In genomic region chr6:29547582-29547981, GRCm38 (mm10) we compare ENCODE assay signal across 21 mouse cellular contexts. TPM values are rescaled to one million over a fixed set of nuclear protein-coding genes. Genes with fewer than 3 reads are reported as not detected.
DNase-seq lines count a peak whose midpoint lies in the region; ATAC-seq and TF ChIP-seq lines count a peak whose summit lies in the region.
"Had no signal": no experiment of that assay in that cellular context is flagged by ENCODE, and none has a peak within 500 bp of the region (broad histone marks: within the 10 kb centered on the region; RNA-seq: fewer than 3 reads in every experiment).

No protein-coding gene starts in this region.

- TF ChIP-seq CTCF in embryonic fibroblast, embryonic 13.5 days (IDR thresholded peaks at IDR 0.05; ENCODE audit: borderline replicate concordance, insufficient read depth, low read length) = no peak

- no peak overlapping the region for H3K27ac ChIP-seq in embryonic facial prominence, embryonic 14.5 days (replicated peaks; ENCODE audit: low read depth, low read length)
- H3K27ac ChIP-seq in embryonic facial prominence, embryonic 10.5 days (replicated peaks) = no peak overlapping the region
- peak overlapping the region; percentile 87; the same call in 1 of the 2 replicates for H3K27ac ChIP-seq in embryonic fibroblast, embryonic 13.5 days (ENCODE audit: insufficient read depth, low read length)
- H3K27ac ChIP-seq in stomach, embryonic 16.5 days (ENCODE audit: low read length) = peak overlapping the region; percentile 66; the same call in 1 of the 2 replicates
- H3K27ac ChIP-seq: embryonic facial prominence, embryonic 12.5 days; forebrain, embryonic 15.5 days had no signal

- H3K9ac ChIP-seq in embryonic facial prominence, embryonic 14.5 days (ENCODE audit: low read depth, low read length) = no peak overlapping the region
- no peak overlapping the region for H3K9ac ChIP-seq in stomach, embryonic 16.5 days (ENCODE audit: low read length)
- H3K9ac ChIP-seq: embryonic facial prominence, embryonic 12.5 days; forebrain, embryonic 15.5 days; heart, embryonic 12.5 days had no signal

- H3K4me3 ChIP-seq in embryonic facial prominence, embryonic 14.5 days (ENCODE audit: low read depth, low read length) = no peak overlapping the region
- H3K4me3 ChIP-seq in embryonic facial prominence, embryonic 10.5 days = no peak overlapping the region
- no peak overlapping the region for H3K4me3 ChIP-seq in embryonic fibroblast, embryonic 13.5 days (ENCODE audit: insufficient read depth, low read length)
- H3K4me3 ChIP-seq in stomach, embryonic 16.5 days (replicated peaks; ENCODE audit: low read length) = no peak overlapping the region
- H3K4me3 ChIP-seq: embryonic facial prominence, embryonic 12.5 days; erythroblast, embryonic 14.5 days; forebrain, embryonic 15.5 days; heart, embryonic 12.5 days had no signal

- no peaks in the 10 kb centered on the region for H3K27me3 ChIP-seq in embryonic facial prominence, embryonic 14.5 days (replicated peaks; ENCODE audit: control insufficient read depth, insufficient read depth, low read length)
- H3K27me3 ChIP-seq in embryonic facial prominence, embryonic 10.5 days (replicated peaks; ENCODE audit: low read depth, poor library complexity, severe bottlenecking) = no peaks in the 10 kb centered on the region
- no peaks in the 10 kb centered on the region for H3K27me3 ChIP-seq in stomach, embryonic 16.5 days (ENCODE audit: control insufficient read depth, insufficient read depth, low read length)
- H3K27me3 ChIP-seq: embryonic facial prominence, embryonic 12.5 days; forebrain, embryonic 15.5 days; heart, embryonic 12.5 days had no signal

- H3K9me3 ChIP-seq in embryonic facial prominence, embryonic 14.5 days (ENCODE audit: control insufficient read depth, low read length) = no peaks in the 10 kb centered on the region
- H3K9me3 ChIP-seq in embryonic facial prominence, embryonic 10.5 days = peaks cover 4% of the 10 kb centered on the region; the same call in 1 of the 2 replicates
- no peaks in the 10 kb centered on the region for H3K9me3 ChIP-seq in stomach, embryonic 16.5 days (replicated peaks; ENCODE audit: control insufficient read depth, low read length)
- H3K9me3 ChIP-seq: embryonic facial prominence, embryonic 12.5 days; forebrain, embryonic 15.5 days; G1E had no signal

- no peak for ATAC-seq in embryonic facial prominence, embryonic 14.5 days (ENCODE audit: low read depth)
- peak; percentile 69; the same call in 1 of the 2 replicates for ATAC-seq in stomach, embryonic 16.5 days (ENCODE audit: insufficient read depth, low FRiP score)
- ATAC-seq: forebrain, embryonic 15.5 days; hindbrain, embryonic 16.5 days; inflammation-experienced regulatory T-cells, adult 6 months; intestine, postnatal 0 days had no signal

- H3K4me1 ChIP-seq in embryonic facial prominence, embryonic 14.5 days (ENCODE audit: control insufficient read depth, insufficient read depth, low read length) = no peaks in the 10 kb centered on the region
- no peaks in the 10 kb centered on the region for H3K4me1 ChIP-seq in embryonic facial prominence, embryonic 10.5 days
- H3K4me1 ChIP-seq in embryonic fibroblast, embryonic 13.5 days (ENCODE audit: control insufficient read depth, insufficient read depth, low read length) = no peaks in the 10 kb centered on the region
- no peaks in the 10 kb centered on the region for H3K4me1 ChIP-seq in stomach, embryonic 16.5 days (ENCODE audit: control insufficient read depth, insufficient read depth, low read length)
- H3K4me1 ChIP-seq: embryonic facial prominence, embryonic 12.5 days; forebrain, embryonic 15.5 days; heart, embryonic 12.5 days had no signal

- TF ChIP-seq POLR2A in embryonic fibroblast, embryonic 13.5 days (IDR thresholded peaks at IDR 0.05; ENCODE audit: low read depth, low read length) = no peak

- peak; percentile 34 for DNase-seq in embryonic facial prominence, embryonic 14.5 days (ENCODE audit: low spot score)
- DNase-seq in embryonic facial prominence, embryonic 10.5 days (ENCODE audit: low spot score) = no peak
- no peak for DNase-seq in heart, postnatal 4 days
- no peak for DNase-seq in cerebellum, adult 18-20 months
- DNase-seq in frontal cortex, postnatal 14 days (ENCODE audit: low spot score in 2 of 2) = no peak
- DNase-seq: adrenal gland, postnatal 14 days; cerebellum, adult 11-12 months; cerebellum, adult 9-11 months; embryo, embryonic 11 days; gastrocnemius, postnatal 10 days; kidney, adult 8-10 months had no signal

- no peak overlapping the region for H3K4me2 ChIP-seq in embryonic facial prominence, embryonic 14.5 days (ENCODE audit: low read depth, low read length)
- H3K4me2 ChIP-seq in stomach, embryonic 16.5 days (ENCODE audit: low read depth, low read length) = no peak overlapping the region
- H3K4me2 ChIP-seq: embryonic facial prominence, embryonic 12.5 days; forebrain, embryonic 15.5 days; heart, embryonic 12.5 days had no signal

- H3K36me3 ChIP-seq in embryonic facial prominence, embryonic 14.5 days (ENCODE audit: control insufficient read depth, insufficient read depth, low read length) = peaks cover 92% of the 10 kb centered on the region
- H3K36me3 ChIP-seq in embryonic facial prominence, embryonic 10.5 days (replicated peaks) = peaks cover 98% of the 10 kb centered on the region
- H3K36me3 ChIP-seq in stomach, embryonic 16.5 days (ENCODE audit: control insufficient read depth, insufficient read depth, low read length) = peaks cover 18% of the 10 kb centered on the region

RNA-seq across cellular contexts. Expression of gene Irf5, which starts 21.2 kb away (rescaled TPM):
- polyA plus RNA-seq in embryonic facial prominence, embryonic 14.5 days (2014; fragmentation: Nextera tagmentation; extraction: Ambion mirVana) = 5.2 and 5.9 TPM in 2 replicates
- polyA plus RNA-seq in embryonic facial prominence, embryonic 10.5 days (2016; fragmentation: Nextera tagmentation; extraction: Ambion mirVana) = 2.3 and 2.7 TPM in 2 replicates
- 4.2 and 4.7 TPM in 2 replicates for polyA plus RNA-seq in embryonic fibroblast, embryonic 13.5 days (2011; ENCODE audit: insufficient read length, low read depth, missing spikeins)
- polyA plus RNA-seq in stomach, embryonic 16.5 days (2015; fragmentation: Nextera tagmentation; extraction: Ambion mirVana) = 14.0 and 14.2 TPM in 2 replicates
- 1 to 10 TPM; 3.0 TPM for total RNA-seq in heart, postnatal 4 days (2021)

RNA-seq across cellular contexts. Expression of gene Kcp, which starts 39.8 kb away (rescaled TPM):
- polyA plus RNA-seq in embryonic facial prominence, embryonic 14.5 days (2014; fragmentation: Nextera tagmentation; extraction: Ambion mirVana) = 18.5 and 23.7 TPM in 2 replicates
- 18.5 and 21.2 TPM in 2 replicates for polyA plus RNA-seq in embryonic facial prominence, embryonic 10.5 days (2016; fragmentation: Nextera tagmentation; extraction: Ambion mirVana)
- polyA plus RNA-seq in embryonic fibroblast, embryonic 13.5 days (2011; ENCODE audit: insufficient read length, low read depth, missing spikeins) = 5.1 and 7.1 TPM in 2 replicates
- 16.9 TPM in 2 replicates for polyA plus RNA-seq in stomach, embryonic 16.5 days (2015; fragmentation: Nextera tagmentation; extraction: Ambion mirVana)
- total RNA-seq in heart, postnatal 4 days (2021) = 10 to 100 TPM; 11.6 to 15.1 TPM

Comparison
In these comparisons a context has a peak if more than half of its experiments do, and no peak if none do; other contexts are left out.
1. H3K27ac ChIP-seq: peak in embryonic fibroblast, embryonic 13.5 days (single experiment) and stomach, embryonic 16.5 days (single experiment); none in embryonic facial prominence, embryonic 14.5 days (single experiment) and embryonic facial prominence, embryonic 10.5 days (single experiment).